Mouse (Mus musculus): ENCODE measurements at regions not wholly inside any gene's neighbourhood (a gene's known extent, or its start where the extent isn't known, plus 50 kb on each side); places are given as distances from the start of the nearest gene placed in this dataset.

DNA sequence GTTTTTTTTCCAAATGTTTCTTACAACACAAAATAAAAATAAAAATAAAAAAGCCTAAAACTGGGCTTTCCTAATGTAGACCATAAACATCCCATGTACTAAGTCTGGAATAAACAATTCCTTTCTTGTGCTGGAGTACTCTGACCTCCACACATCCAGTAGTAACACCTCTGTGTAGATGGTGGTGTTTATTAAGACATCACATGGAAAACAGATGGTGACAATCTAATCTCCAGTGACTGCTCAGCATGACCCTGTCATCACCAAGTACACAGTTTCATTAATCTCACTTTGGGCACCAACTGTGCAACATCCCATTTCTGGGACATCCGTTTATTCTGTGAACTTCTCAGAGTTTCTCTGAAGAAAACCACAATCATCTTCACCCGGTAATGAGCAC lies 118.7 kb upstream of the Bank1 start:
- Histone ChIP-seq H3K36me3 (ENCODE audit: control insufficient read depth, insufficient read depth) (no peaks in the 10 kb centered on the region), H3K4me2 (ENCODE audit: low read depth) (no peak overlapping the region), H3ac (ENCODE audit: control insufficient read depth, insufficient read length) (no peak overlapping the region), H3K4me3 (no peak overlapping the region), H3K79me2 (ENCODE audit: control insufficient read depth, insufficient read depth) (no peaks in the 10 kb centered on the region), H3K27me3 (ENCODE audit: control insufficient read depth, insufficient read depth, insufficient read length) (no peaks in the 10 kb centered on the region)
- TF ChIP-seq TCF12 (IDR thresholded peaks at IDR 0.05; ENCODE audit: insufficient read depth, poor library complexity, severe bottlenecking) (no peak), MYOD1 (IDR thresholded peaks at IDR 0.05; ENCODE audit: control insufficient read depth in 1 of 3, insufficient read length in 2 of 3, low read depth in 2 of 3) (no peak), CEBPB (IDR thresholded peaks at IDR 0.05; ENCODE audit: insufficient read depth, poor library complexity, severe bottlenecking) (no peak), MYOG (IDR thresholded peaks at IDR 0.05; ENCODE audit: control insufficient read depth in 1 of 3, insufficient read depth in 1 of 3, insufficient read length in 2 of 3, low read depth in 2 of 3) (no peak), TCF3 (IDR thresholded peaks at IDR 0.05; ENCODE audit: insufficient read length, low read depth) (no peak), E2F4 (IDR thresholded peaks at IDR 0.05; ENCODE audit: insufficient read depth) (no peak), MAX (IDR thresholded peaks at IDR 0.05; ENCODE audit: low read depth) (no peak), SRF (IDR thresholded peaks at IDR 0.05; ENCODE audit: control insufficient read depth, insufficient read length, low read depth) (no peak), POLR2AphosphoS2 (IDR thresholded peaks at IDR 0.05; ENCODE audit: insufficient read length, low read depth) (no peak), USF1 (IDR thresholded peaks at IDR 0.05; ENCODE audit: low read depth) (no peak), POLR2A (IDR thresholded peaks at IDR 0.05; ENCODE audit: insufficient read length, low read depth) (no peak), REST (IDR thresholded peaks at IDR 0.05; ENCODE audit: insufficient read depth, insufficient read length) (no peak)

DNA sequence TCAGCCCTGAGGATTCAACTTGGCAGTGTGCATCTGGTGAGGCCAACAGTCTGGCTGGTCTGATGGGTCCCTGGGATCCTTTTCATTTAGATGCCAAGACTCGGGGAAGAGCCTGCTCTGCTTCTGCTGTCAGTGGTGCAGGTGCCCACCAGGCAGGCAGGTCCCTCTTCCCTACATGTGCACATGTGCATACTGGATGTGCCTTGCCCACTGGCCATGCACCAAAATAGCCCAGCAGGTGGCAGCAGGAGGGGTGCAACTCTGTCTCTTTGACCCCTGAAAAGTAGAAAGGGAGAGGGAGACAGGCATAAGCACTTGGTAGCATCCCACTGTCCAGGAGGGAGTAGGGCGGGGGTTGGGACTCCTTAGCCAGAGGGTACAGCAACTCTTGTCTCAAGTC lies 116.2 kb upstream of the Bank1 start:
- Histone ChIP-seq H3K4me3 (no peak overlapping the region), H3K36me3 (ENCODE audit: control insufficient read depth, insufficient read depth) (no peaks in the 10 kb centered on the region), H3K27me3 (ENCODE audit: control insufficient read depth, insufficient read depth, insufficient read length) (no peaks in the 10 kb centered on the region), H3K4me2 (ENCODE audit: low read depth) (no peak overlapping the region), H3ac (ENCODE audit: control insufficient read depth, insufficient read length) (no peak overlapping the region), H3K79me2 (ENCODE audit: control insufficient read depth, insufficient read depth) (no peaks in the 10 kb centered on the region)
- no peak for TF ChIP-seq POLR2A (IDR thresholded peaks at IDR 0.05; ENCODE audit: insufficient read length, low read depth)
- TF ChIP-seq MYOD1 (IDR thresholded peaks at IDR 0.05; ENCODE audit: control insufficient read depth in 1 of 3, insufficient read length in 2 of 3, low read depth in 2 of 3) = no peak
- TF ChIP-seq SRF (IDR thresholded peaks at IDR 0.05; ENCODE audit: control insufficient read depth, insufficient read length, low read depth) = no peak
- no peak for TF ChIP-seq REST (IDR thresholded peaks at IDR 0.05; ENCODE audit: insufficient read depth, insufficient read length)
- no peak for TF ChIP-seq USF1 (IDR thresholded peaks at IDR 0.05; ENCODE audit: low read depth)
- no peak for TF ChIP-seq TCF3 (IDR thresholded peaks at IDR 0.05; ENCODE audit: insufficient read length, low read depth)
- no peak for TF ChIP-seq MYOG (IDR thresholded peaks at IDR 0.05; ENCODE audit: control insufficient read depth in 1 of 3, insufficient read depth in 1 of 3, insufficient read length in 2 of 3, low read depth in 2 of 3)
- no peak for TF ChIP-seq POLR2AphosphoS2 (IDR thresholded peaks at IDR 0.05; ENCODE audit: insufficient read length, low read depth)
- no peak for TF ChIP-seq MAX (IDR thresholded peaks at IDR 0.05; ENCODE audit: low read depth)
- no peak for TF ChIP-seq CEBPB (IDR thresholded peaks at IDR 0.05; ENCODE audit: insufficient read depth, poor library complexity, severe bottlenecking)
- TF ChIP-seq E2F4 (IDR thresholded peaks at IDR 0.05; ENCODE audit: insufficient read depth) = no peak
- no peak for TF ChIP-seq TCF12 (IDR thresholded peaks at IDR 0.05; ENCODE audit: insufficient read depth, poor library complexity, severe bottlenecking)

DNA sequence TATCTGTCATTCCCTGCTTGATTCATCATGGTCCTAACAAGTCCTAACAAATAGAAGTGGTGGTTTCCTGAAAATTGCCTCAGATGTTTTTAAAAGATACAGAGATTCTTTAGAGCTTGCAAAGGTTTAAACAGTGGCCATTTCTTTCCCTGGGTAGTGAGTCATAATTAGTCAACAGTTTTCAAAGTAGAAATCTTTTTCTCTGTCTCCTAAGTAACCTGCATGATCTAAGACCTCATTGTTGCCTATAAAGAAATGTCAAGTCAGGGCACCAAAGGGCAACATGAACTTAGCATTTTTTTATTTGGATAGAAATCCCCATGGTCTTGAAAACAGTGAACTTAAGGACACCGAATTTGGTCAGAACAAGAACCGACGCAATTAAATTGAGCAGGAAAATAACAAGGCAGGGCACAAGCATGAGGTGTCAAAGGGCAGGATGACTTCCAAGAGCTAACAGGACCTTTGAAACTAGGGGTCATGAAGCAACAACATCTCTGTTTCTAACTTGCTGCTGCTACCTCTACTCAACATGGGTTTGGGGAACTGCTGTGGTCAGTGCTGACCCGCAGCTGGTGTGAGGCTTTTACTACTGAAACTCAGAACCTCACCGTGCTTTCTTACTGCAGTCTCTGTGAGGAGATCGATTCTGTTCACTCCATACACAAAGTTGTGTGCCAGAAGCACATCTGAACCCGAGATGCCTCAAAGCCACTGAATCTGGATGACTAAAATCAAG lies 114.2 kb upstream of the Bank1 start:
- Histone ChIP-seq H3ac (ENCODE audit: control insufficient read depth, insufficient read length) (no peak overlapping the region), H3K4me2 (ENCODE audit: low read depth) (no peak overlapping the region), H3K4me3 (no peak overlapping the region), H3K36me3 (ENCODE audit: control insufficient read depth, insufficient read depth) (no peaks in the 10 kb centered on the region), H3K79me2 (ENCODE audit: control insufficient read depth, insufficient read depth) (no peaks in the 10 kb centered on the region), H3K27me3 (ENCODE audit: control insufficient read depth, insufficient read depth, insufficient read length) (no peaks in the 10 kb centered on the region)
- TF ChIP-seq SRF (IDR thresholded peaks at IDR 0.05; ENCODE audit: control insufficient read depth, insufficient read length, low read depth) (no peak), TCF3 (IDR thresholded peaks at IDR 0.05; ENCODE audit: insufficient read length, low read depth) (no peak)

DNA sequence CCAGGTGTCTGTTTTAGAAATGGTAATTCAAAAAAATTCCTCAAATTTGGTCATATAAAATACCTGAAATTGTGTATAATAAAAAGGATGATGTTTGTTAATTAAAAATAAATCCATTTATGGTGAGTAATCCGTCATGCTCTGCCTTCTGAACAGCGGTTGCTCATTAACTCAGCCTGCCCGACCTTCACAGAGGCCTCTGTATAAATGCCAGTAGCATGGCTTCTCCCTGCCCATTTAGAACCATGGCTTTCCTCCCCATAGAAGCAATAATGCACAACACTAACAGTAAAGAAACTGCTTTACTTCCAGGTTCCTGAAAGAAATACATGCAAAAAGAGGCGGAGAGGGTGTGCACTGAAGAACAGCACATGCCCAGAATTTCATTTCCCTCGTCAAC lies 113.5 kb upstream of the Bank1 start:
- Histone ChIP-seq H3K27me3 (ENCODE audit: control insufficient read depth, insufficient read depth, insufficient read length) (no peaks in the 10 kb centered on the region), H3K79me2 (ENCODE audit: control insufficient read depth, insufficient read depth) (no peaks in the 10 kb centered on the region), H3ac (ENCODE audit: control insufficient read depth, insufficient read length) (no peak overlapping the region), H3K4me3 (no peak overlapping the region), H3K4me2 (ENCODE audit: low read depth) (peak overlapping the region; percentile 28), H3K36me3 (ENCODE audit: control insufficient read depth, insufficient read depth) (no peaks in the 10 kb centered on the region)
- no peak for TF ChIP-seq TCF3 (IDR thresholded peaks at IDR 0.05; ENCODE audit: insufficient read length, low read depth)
- no peak for TF ChIP-seq CEBPB (IDR thresholded peaks at IDR 0.05; ENCODE audit: insufficient read depth, poor library complexity, severe bottlenecking)
- TF ChIP-seq REST (IDR thresholded peaks at IDR 0.05; ENCODE audit: insufficient read depth, insufficient read length) = no peak
- TF ChIP-seq POLR2A (IDR thresholded peaks at IDR 0.05; ENCODE audit: insufficient read length, low read depth) = no peak
- no peak for TF ChIP-seq MYOD1 (IDR thresholded peaks at IDR 0.05; ENCODE audit: control insufficient read depth in 1 of 3, insufficient read length in 2 of 3, low read depth in 2 of 3)
- no peak for TF ChIP-seq SRF (IDR thresholded peaks at IDR 0.05; ENCODE audit: control insufficient read depth, insufficient read length, low read depth)

DNA sequence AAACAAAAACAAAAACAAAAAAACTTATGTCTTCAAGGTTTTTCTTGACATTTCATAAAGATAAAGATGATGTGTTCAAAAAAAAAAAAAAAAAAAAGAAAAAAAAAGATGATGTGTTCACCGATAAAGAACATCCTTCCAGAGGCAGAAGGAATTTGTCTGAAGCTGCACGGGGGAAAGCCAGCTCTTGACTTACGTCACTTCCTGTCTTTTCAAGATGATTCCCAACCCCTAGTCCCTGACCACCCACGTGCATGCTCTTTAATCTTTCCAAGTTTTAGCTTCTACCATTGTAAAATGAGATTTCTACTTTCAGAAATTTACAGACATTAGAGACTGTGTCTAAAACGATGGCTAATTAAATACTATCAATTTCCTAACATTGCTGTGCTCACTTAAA lies 108.5 kb upstream of the Bank1 start:
- TF ChIP-seq MYOG (IDR thresholded peaks at IDR 0.05; ENCODE audit: control insufficient read depth in 1 of 3, insufficient read depth in 1 of 3, insufficient read length in 2 of 3, low read depth in 2 of 3) (no peak), TCF3 (IDR thresholded peaks at IDR 0.05; ENCODE audit: insufficient read length, low read depth) (no peak), SRF (IDR thresholded peaks at IDR 0.05; ENCODE audit: control insufficient read depth, insufficient read length, low read depth) (no peak), TCF12 (IDR thresholded peaks at IDR 0.05; ENCODE audit: insufficient read depth, poor library complexity, severe bottlenecking) (no peak)
- H3K4me2 ChIP-seq (ENCODE audit: low read depth) = no peak overlapping the region
- H3ac ChIP-seq (ENCODE audit: control insufficient read depth, insufficient read length) = no peak overlapping the region
- H3K79me2 ChIP-seq (ENCODE audit: control insufficient read depth, insufficient read depth) = no peaks in the 10 kb centered on the region
- no peaks in the 10 kb centered on the region for H3K27me3 ChIP-seq (ENCODE audit: control insufficient read depth, insufficient read depth, insufficient read length)
- no peak overlapping the region for H3K4me3 ChIP-seq
- H3K36me3 ChIP-seq (ENCODE audit: control insufficient read depth, insufficient read depth) = no peaks in the 10 kb centered on the region
